In the genomic region with DNA sequence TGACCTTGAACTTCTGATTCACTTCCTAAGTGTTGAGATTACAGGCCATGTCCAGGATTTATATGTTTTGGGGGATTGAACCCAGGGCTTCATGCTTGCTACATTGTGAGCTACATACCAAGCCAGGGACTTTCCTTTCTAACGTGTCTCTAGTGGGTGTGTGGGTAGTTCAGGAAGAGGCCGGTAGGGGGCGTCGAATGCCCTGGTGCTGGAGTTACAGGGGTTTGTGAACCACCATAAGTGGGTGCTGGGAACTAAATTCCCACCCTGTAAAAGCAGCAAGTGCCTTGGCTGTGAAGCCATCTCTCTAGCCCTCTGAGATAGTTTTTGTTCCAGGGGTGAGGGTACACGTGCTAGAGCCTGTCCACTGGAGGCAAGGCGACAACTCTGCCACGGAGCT, we compare ENCODE assay signal across 37 mouse cellular contexts. TPM values are rescaled to one million over a fixed set of nuclear protein-coding genes. Genes with fewer than 3 reads are reported as not detected.
DNase-seq lines count a peak whose midpoint lies in the region; ATAC-seq and TF ChIP-seq lines count a peak whose summit lies in the region.
"Had no signal": no experiment of that assay in that cellular context is flagged by ENCODE, and none has a peak within 500 bp of the region (broad histone marks: within the 10 kb centered on the region; RNA-seq: fewer than 3 reads in every experiment).

No protein-coding gene starts in this region.

- H3K9ac ChIP-seq in ES-Bruce4 (ENCODE audit: low read depth, poor library complexity, severe bottlenecking), result no peak overlapping the region
- no peak overlapping the region for H3K9ac ChIP-seq in MEL (ENCODE audit: control insufficient read depth, low read depth, low read length, poor library complexity, severe bottlenecking)
- no peak overlapping the region for H3K9ac ChIP-seq in stomach, postnatal 0 days (ENCODE audit: low read length)
- H3K9ac ChIP-seq in kidney, embryonic 16.5 days (replicated peaks; ENCODE audit: low read length), result no peak overlapping the region
- H3K9ac ChIP-seq: embryonic facial prominence, embryonic 12.5 days; forebrain, embryonic 15.5 days; hindbrain, embryonic 13.5 days; kidney, embryonic 15.5 days; limb, embryonic 12.5 days; liver, postnatal 0 days; midbrain, embryonic 12.5 days; neural tube, embryonic 12.5 days had no signal

- H3K79me2 ChIP-seq in MEL (ENCODE audit: control insufficient read depth, insufficient read depth, low read length, poor library complexity), result no peaks in the 10 kb centered on the region

- DNase-seq in left cerebral cortex, adult 2 months (ENCODE audit: extremely low spot score in 1 of 2, low spot score in 2 of 2), result no peak
- no peak for DNase-seq in left cerebral cortex, adult 11 months (ENCODE audit: low spot score)
- DNase-seq in MEL (ENCODE audit: low read depth, low spot score), result peak; percentile 24
- no peak for DNase-seq in stomach, postnatal 0 days (ENCODE audit: low spot score)
- no peak for DNase-seq in right cerebral cortex, postnatal 14 days
- DNase-seq: adrenal gland, postnatal 10 days; cerebellum, adult 11 months; cerebellum, adult 9-10 months; embryo, embryonic 11 days; heart, postnatal 4 days; kidney, adult 18-20 months; kidney, postnatal 4 days; layer of hippocampus, postnatal 36 days; liver, postnatal 0 days; lung, postnatal 4 days; thymus, adult 2 months; thymus, postnatal 36 days had no signal

- H3K36me3 ChIP-seq in ES-Bruce4 (ENCODE audit: control insufficient read depth, insufficient read depth, low read length, poor library complexity, severe bottlenecking), result no peaks in the 10 kb centered on the region
- H3K36me3 ChIP-seq in MEL (ENCODE audit: control insufficient read depth in 1 of 2, insufficient read depth in 2 of 2, low read length in 2 of 2), result no peaks in the 10 kb centered on the region
- no peaks in the 10 kb centered on the region for H3K36me3 ChIP-seq in stomach, postnatal 0 days (ENCODE audit: control insufficient read depth, insufficient read depth, low read length)
- no peaks in the 10 kb centered on the region for H3K36me3 ChIP-seq in kidney, embryonic 16.5 days (ENCODE audit: insufficient read depth, low read length)
- H3K36me3 ChIP-seq: embryonic facial prominence, embryonic 12.5 days; forebrain, embryonic 10.5 days; forebrain, embryonic 15.5 days; hindbrain, embryonic 13.5 days; kidney, embryonic 15.5 days; limb, embryonic 12.5 days; midbrain, embryonic 12.5 days; neural tube, embryonic 12.5 days had no signal

- peak; percentile 3; the same call in 1 of the 2 replicates for TF ChIP-seq CTCF in left cerebral cortex, adult 2 months (IDR thresholded peaks at IDR 0.05)
- TF ChIP-seq CTCF in ES-Bruce4 (IDR thresholded peaks at IDR 0.05; ENCODE audit: low read depth, low read length) (peak; percentile 61), MEL (IDR thresholded peaks at IDR 0.05 in 2 of 3, conservative IDR thresholded peaks at IDR 0.05 in 1 of 3; ENCODE audit: control insufficient read depth in 1 of 3, insufficient read depth in 1 of 3, low read depth in 2 of 3, low read length in 3 of 3, poor library complexity in 1 of 3, severe bottlenecking in 1 of 3) (peak; percentile 53 to 61 (median 58))
- 0 out of 2 replicates have a peak, but pooled peaks have one; percentile 10 for TF ChIP-seq CTCF in stomach, postnatal 0 days (IDR thresholded peaks at IDR 0.05; ENCODE audit: low read depth)

- no peak overlapping the region for H3K4me2 ChIP-seq in stomach, postnatal 0 days (replicated peaks; ENCODE audit: low read depth)
- no peak overlapping the region for H3K4me2 ChIP-seq in kidney, embryonic 16.5 days (replicated peaks; ENCODE audit: low read depth, low read length)
- H3K4me2 ChIP-seq: embryonic facial prominence, embryonic 12.5 days; forebrain, embryonic 15.5 days; heart, embryonic 11.5 days; hindbrain, embryonic 13.5 days; kidney, embryonic 15.5 days; limb, embryonic 12.5 days; midbrain, embryonic 12.5 days; neural tube, embryonic 12.5 days had no signal

- H3K27ac ChIP-seq in left cerebral cortex, adult 2 months, result no peak overlapping the region
- H3K27ac ChIP-seq in ES-Bruce4 (ENCODE audit: insufficient read depth, low read length) (no peak overlapping the region), MEL (ENCODE audit: control insufficient read depth, low read depth, low read length) (no peak overlapping the region)
- no peak overlapping the region for H3K27ac ChIP-seq in stomach, postnatal 0 days (replicated peaks)
- H3K27ac ChIP-seq in kidney, embryonic 16.5 days (ENCODE audit: low read length), result no peak overlapping the region
- H3K27ac ChIP-seq: embryonic facial prominence, embryonic 12.5 days; forebrain, embryonic 10.5 days; forebrain, embryonic 15.5 days; hindbrain, embryonic 13.5 days; kidney, embryonic 15.5 days; limb, embryonic 12.5 days; midbrain, embryonic 12.5 days; neural tube, embryonic 12.5 days had no signal

- H3K27me3 ChIP-seq in ES-Bruce4 (ENCODE audit: control insufficient read depth, insufficient read depth, low read length, poor library complexity, severe bottlenecking) (no peaks in the 10 kb centered on the region), MEL (ENCODE audit: control insufficient read depth in 1 of 2, insufficient read depth in 2 of 2, low read length in 2 of 2) (peaks cover 0 to 1% of the 10 kb centered on the region in 2 experiments; a peak in 2 of 4 replicates)
- no peaks in the 10 kb centered on the region for H3K27me3 ChIP-seq in stomach, postnatal 0 days (ENCODE audit: control insufficient read depth, insufficient read depth, low read length)
- H3K27me3 ChIP-seq in kidney, embryonic 16.5 days (ENCODE audit: insufficient read depth, low read length), result no peaks in the 10 kb centered on the region
- H3K27me3 ChIP-seq: CH12.LX; embryonic facial prominence, embryonic 12.5 days; forebrain, embryonic 15.5 days; hindbrain, embryonic 13.5 days; kidney, embryonic 15.5 days; midbrain, embryonic 12.5 days; neural tube, embryonic 12.5 days had no signal

- TF ChIP-seq EP300 in ES-Bruce4 (IDR thresholded peaks at IDR 0.05; ENCODE audit: insufficient read depth, low read depth, low read length), result no peak
- TF ChIP-seq EP300 in MEL (IDR thresholded peaks at IDR 0.05; ENCODE audit: low read depth in 1 of 2, low read length in 2 of 2), result no peak
- no peak for TF ChIP-seq EP300 in stomach, postnatal 0 days (optimal IDR thresholded peaks at IDR 0.05)

- TF ChIP-seq POLR2A in ES-Bruce4 (IDR thresholded peaks at IDR 0.05; ENCODE audit: insufficient read depth, low read length) (no peak), MEL (IDR thresholded peaks at IDR 0.05; ENCODE audit: control insufficient read depth in 1 of 2, insufficient read depth in 1 of 2, low read depth in 1 of 2, low read length in 2 of 2, poor library complexity in 1 of 2) (no peak)

- H3K4me1 ChIP-seq in ES-Bruce4 (ENCODE audit: control insufficient read depth, insufficient read depth, low read length) (no peaks in the 10 kb centered on the region), MEL (ENCODE audit: control insufficient read depth in 1 of 2, insufficient read depth in 2 of 2, low read length in 2 of 2) (no peaks in the 10 kb centered on the region)
- H3K4me1 ChIP-seq in stomach, postnatal 0 days (replicated peaks; ENCODE audit: control insufficient read depth, insufficient read depth), result no peaks in the 10 kb centered on the region
- H3K4me1 ChIP-seq in kidney, embryonic 16.5 days (ENCODE audit: insufficient read depth, low read length), result no peaks in the 10 kb centered on the region
- H3K4me1 ChIP-seq: embryonic facial prominence, embryonic 12.5 days; forebrain, embryonic 10.5 days; forebrain, embryonic 15.5 days; hindbrain, embryonic 13.5 days; kidney, embryonic 15.5 days; limb, embryonic 12.5 days; megakaryocyte, embryonic 14.5 days; midbrain, embryonic 12.5 days; neural tube, embryonic 12.5 days had no signal

- TF ChIP-seq RAD21 in MEL (IDR thresholded peaks at IDR 0.05; ENCODE audit: low read depth, low read length), result peak; percentile 21

- H3K9me3 ChIP-seq in ES-Bruce4 (replicated peaks; ENCODE audit: control insufficient read depth, insufficient read depth, low read length, poor library complexity, severe bottlenecking), result no peaks in the 10 kb centered on the region
- H3K9me3 ChIP-seq in MEL (replicated peaks; ENCODE audit: insufficient read depth, low read length), result no peaks in the 10 kb centered on the region
- H3K9me3 ChIP-seq in stomach, postnatal 0 days (ENCODE audit: control insufficient read depth, low read length), result no peaks in the 10 kb centered on the region
- H3K9me3 ChIP-seq in kidney, embryonic 16.5 days (ENCODE audit: low read length), result no peaks in the 10 kb centered on the region
- H3K9me3 ChIP-seq: embryonic facial prominence, embryonic 12.5 days; forebrain, embryonic 10.5 days; forebrain, embryonic 15.5 days; hindbrain, embryonic 13.5 days; kidney, embryonic 15.5 days; limb, embryonic 12.5 days; midbrain, embryonic 12.5 days; neural tube, embryonic 12.5 days had no signal

- no peak overlapping the region for H3K4me3 ChIP-seq in left cerebral cortex, adult 2 months
- H3K4me3 ChIP-seq in ES-Bruce4 (ENCODE audit: low read depth, low read length) (no peak overlapping the region), MEL (ENCODE audit: control insufficient read depth in 1 of 2, insufficient read depth in 1 of 2, low read depth in 2 of 2, low read length in 2 of 2) (no peak overlapping the region)
- no peak overlapping the region for H3K4me3 ChIP-seq in stomach, postnatal 0 days (ENCODE audit: low read depth, low read length)
- H3K4me3 ChIP-seq in kidney, embryonic 16.5 days (ENCODE audit: low read length), result no peak overlapping the region
- H3K4me3 ChIP-seq: embryonic facial prominence, embryonic 12.5 days; forebrain, embryonic 10.5 days; forebrain, embryonic 15.5 days; hindbrain, embryonic 13.5 days; kidney, embryonic 15.5 days; limb, embryonic 12.5 days; megakaryocyte, embryonic 14.5 days; midbrain, embryonic 12.5 days; myocyte; neural tube, embryonic 12.5 days had no signal

- intact Hi-C loops in left cerebral cortex, adult 2 months (cut with DNase I), result no loop called here

- no peak for ATAC-seq in stomach, postnatal 0 days (ENCODE audit: low FRiP score, low TSS enrichment)
- ATAC-seq in kidney, embryonic 16.5 days (ENCODE audit: low FRiP score, low TSS enrichment), result no peak
- ATAC-seq: forebrain, embryonic 15.5 days; liver, postnatal 0 days had no signal

- 68% methylated on average over 7 of the region's 7 CpGs for WGBS in stomach, postnatal 0 days
- 76% methylated on average over 7 of the region's 7 CpGs for WGBS in kidney, embryonic 16.5 days

TF ChIP-seq in MEL, 35 proteins besides CTCF, POLR2A, EP300 and RAD21:
- TF ChIP-seq SMC3 (IDR thresholded peaks at IDR 0.05; ENCODE audit: low read depth, low read length) (peak; percentile 37; the same call in 1 of the 2 replicates), MAFK (IDR thresholded peaks at IDR 0.05; ENCODE audit: borderline replicate concordance, low read depth, low read length) (no peak)

RNA-seq across cellular contexts. Expression of gene Atoh7, which starts 31.0 kb away (rescaled TPM):
- total RNA-seq in left cerebral cortex, adult 2 months (2021), result 1 to 10 TPM; 3.3 to 3.4 TPM
- polyA plus RNA-seq in ES-Bruce4 (2011; ENCODE audit: insufficient read depth, insufficient read length, low read depth, missing spikeins), result not detected in 2 replicates
- total RNA-seq in MEL (2012; rRNA removed), result not detected in 2 replicates
- polyA plus RNA-seq in MEL (2012; ENCODE audit: insufficient read depth in 1 of 2, insufficient read length in 2 of 2, low read depth in 1 of 2, low replicate concordance in 2 of 2, missing spikeins in 1 of 2), result not detected
- 0.18 TPM in 1 of 2 replicates, not detected in the other for polyA plus RNA-seq in stomach, postnatal 0 days (2015; fragmentation: Nextera tagmentation; extraction: Ambion mirVana)
- polyA plus RNA-seq in kidney, embryonic 16.5 days (2015; fragmentation: Nextera tagmentation; extraction: Ambion mirVana), result not detected in 2 replicates
- total RNA-seq: adrenal gland, postnatal 10 days; CH12.LX; heart, postnatal 4 days; liver, adult 2 months had no signal
- polyA plus RNA-seq: C2C12; heart, embryonic 11.5 days; heart, embryonic 16.5 days; kidney, embryonic 15.5 days; liver, adult 2 months; lung, embryonic 16.5 days; myocyte; small intestine, adult 2 months; stomach, embryonic 14.5 days had no signal

Comparison
In these comparisons a context has a peak if more than half of its experiments do, and no peak if none do; other contexts are left out.
1. CTCF ChIP-seq: peak in every context shown above with its lines; median percentile 61 in ES-Bruce4; 58 in MEL; 10 in stomach, postnatal 0 days; 3 in left cerebral cortex, adult 2 months.